Mouse (Mus musculus): ENCODE measurements around the gene Acaa1b. TPM values are rescaled to one million over a fixed set of nuclear protein-coding genes. Genes with fewer than 3 reads are reported as not detected.

The Acaa1b gene
- polyA plus RNA-seq (2017; shearing (Covaris generic)): 0.54 TPM

DNA sequence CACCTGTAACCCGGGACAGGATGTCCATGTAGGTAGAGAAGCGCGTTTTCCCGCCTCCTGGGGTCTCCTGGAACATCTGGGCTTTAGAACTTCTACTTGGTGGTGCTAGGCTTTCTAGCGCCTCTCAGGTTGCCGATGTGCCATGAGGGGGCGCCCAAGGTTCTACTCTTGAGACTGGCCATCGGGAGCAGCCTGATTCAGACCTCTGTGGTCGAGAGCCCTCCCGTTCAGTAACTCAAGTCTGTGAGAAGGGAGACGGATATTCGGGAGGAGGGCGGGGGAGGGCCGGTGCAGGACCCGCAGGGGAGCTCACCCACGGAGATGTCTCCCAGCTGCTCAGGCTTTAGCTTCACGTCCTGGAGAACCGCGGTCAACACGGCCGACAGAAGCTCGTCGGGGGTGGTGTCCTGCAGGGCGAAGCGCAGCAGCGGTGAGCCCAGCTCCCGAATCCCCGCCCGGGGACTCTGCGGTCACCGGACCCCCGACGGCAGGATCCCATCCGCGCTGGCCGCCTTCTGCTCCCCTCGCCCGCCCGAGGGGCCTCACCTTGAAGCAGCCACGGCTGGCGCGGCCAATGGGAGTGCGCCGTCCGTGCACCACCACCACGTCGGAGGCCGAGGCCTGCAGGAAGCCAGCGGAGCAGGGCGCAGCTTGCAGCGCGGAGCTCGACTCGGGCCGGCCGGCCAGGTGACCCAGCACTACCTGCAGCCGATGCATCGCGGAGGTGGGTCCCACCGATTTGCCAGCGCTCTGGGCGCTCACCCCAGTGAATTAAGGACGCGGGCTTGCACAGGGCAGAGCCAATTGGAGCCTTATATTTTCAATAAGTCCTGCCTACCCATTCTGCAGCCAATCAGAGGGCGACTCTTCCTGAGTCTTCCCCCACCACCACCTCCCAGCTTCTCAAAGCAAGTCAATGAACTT lies at the start of gene Acaa1b:
Acaa1b (minus strand) TSS at position 816 of the 924 bp plus-strand sequence.

DNA sequence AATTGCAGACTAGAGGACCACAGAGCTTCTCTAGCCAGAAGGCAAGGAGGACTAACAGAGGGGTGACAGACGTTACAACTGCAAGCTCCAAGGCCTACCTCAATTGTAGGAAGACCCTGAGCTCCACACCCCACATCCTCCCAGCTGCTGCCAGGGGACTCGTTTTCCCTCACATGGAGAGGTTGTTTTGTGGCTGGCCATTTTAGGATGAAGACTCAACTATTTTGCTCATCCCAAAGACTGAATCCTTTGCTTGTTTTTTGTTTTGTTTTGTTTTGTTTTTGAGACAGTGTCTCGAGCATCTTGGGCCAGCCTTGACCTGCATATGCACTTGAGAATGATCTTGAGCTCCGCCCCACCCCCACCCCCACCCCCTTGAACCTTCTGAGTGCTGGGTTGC lies 2.0 kb upstream of the Acaa1b start, which contains the start of gene Gm47289:
Gm47289 (plus strand) TSS at position 301 of the 400 bp plus-strand sequence.

DNA sequence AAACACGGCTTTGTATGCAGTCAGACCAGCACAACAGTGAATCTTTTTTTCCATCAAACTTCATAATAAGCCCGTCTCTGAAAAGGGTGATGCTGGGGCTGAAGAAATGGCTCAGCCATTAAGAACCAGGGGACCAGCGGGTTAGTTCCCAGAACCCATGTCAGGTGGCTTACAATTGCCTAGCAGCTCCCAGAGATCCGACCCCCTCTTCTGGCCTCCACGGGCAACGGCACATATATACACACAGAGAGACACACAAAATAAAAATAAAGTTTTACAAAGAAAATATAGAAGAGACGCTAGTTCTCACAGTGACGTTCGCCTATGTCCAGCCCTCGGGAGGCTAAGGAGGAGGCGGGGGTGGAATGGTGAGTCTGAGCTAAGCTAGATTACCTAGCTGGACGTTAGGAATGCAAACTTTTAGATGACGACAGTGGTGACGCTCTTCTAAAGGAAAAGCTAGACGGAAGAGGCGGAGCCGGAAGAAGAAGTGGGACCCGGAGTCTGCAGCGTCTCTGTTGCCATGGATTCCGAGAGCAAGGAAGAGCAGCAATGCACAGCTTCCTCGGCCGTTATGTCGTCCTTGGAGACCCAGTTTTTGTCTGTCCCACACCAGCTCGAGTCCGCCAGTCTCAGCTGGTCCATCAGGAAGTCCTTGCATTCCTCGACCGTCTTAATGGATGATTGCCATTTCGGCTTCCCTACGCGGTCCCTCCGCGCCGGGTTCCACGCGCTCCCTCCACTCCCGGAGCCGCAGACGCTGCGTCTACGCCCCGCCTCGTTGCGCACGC lies 54.7 kb downstream of the Acaa1b start, which contains the start of gene Dlec1:
Dlec1 (plus strand) TSS at position 487 of the 791 bp plus-strand sequence.

Other genes with a start within 250 kb of the Acaa1b start
- 0.24 TPM for gene Ctdspl, start 230.6 kb downstream of the Acaa1b start, polyA plus RNA-seq (2017; shearing (Covaris generic))
- gene Vill, start 104.3 kb downstream of the Acaa1b start, polyA plus RNA-seq (2017; shearing (Covaris generic)): not detected
- 4.6 TPM for gene Plcd1, start 63.6 kb downstream of the Acaa1b start, polyA plus RNA-seq (2017; shearing (Covaris generic))
- gene Dlec1, start 54.6 kb downstream of the Acaa1b start, polyA plus RNA-seq (2017; shearing (Covaris generic)): 0.98 TPM
- not detected for gene Gm47289, start 2.1 kb upstream of the Acaa1b start, polyA plus RNA-seq (2017; shearing (Covaris generic))
- 0.63 TPM for gene Slc22a13, start 52.0 kb upstream of the Acaa1b start, polyA plus RNA-seq (2017; shearing (Covaris generic))
- 37.2 TPM for gene Oxsr1, start 165.3 kb upstream of the Acaa1b start, polyA plus RNA-seq (2017; shearing (Covaris generic))
- gene Acaa1a, start 182.6 kb upstream of the Acaa1b start, polyA plus RNA-seq (2017; shearing (Covaris generic)): 82.9 TPM
- gene Myd88, start 184.3 kb upstream of the Acaa1b start, polyA plus RNA-seq (2017; shearing (Covaris generic)): 61.7 TPM
- gene Xylb, start 200.3 kb upstream of the Acaa1b start, polyA plus RNA-seq (2017; shearing (Covaris generic)): not detected
- not detected for gene Slc22a14, start 208.5 kb upstream of the Acaa1b start, polyA plus RNA-seq (2017; shearing (Covaris generic))
- gene Acvr2b, start 245.0 kb upstream of the Acaa1b start, polyA plus RNA-seq (2017; shearing (Covaris generic)): not detected